ENCODE assay signal across 9 mouse cellular contexts in genomic region chr6:22088346-22089064, GRCm38 (mm10).
A peak's percentile ranks its signal among the peaks of the same experiment; 100 is the strongest.
DNase-seq lines count a peak whose midpoint lies in the region; ATAC-seq and TF ChIP-seq lines count a peak whose summit lies in the region.
"Had no signal": no experiment of that assay in that cellular context is flagged by ENCODE, and none has a peak within 500 bp of the region (broad histone marks: within the 10 kb centered on the region; RNA-seq: fewer than 3 reads in every experiment).

No protein-coding gene starts in this region.

- no peak overlapping the region for H3K4me3 ChIP-seq in hindbrain, embryonic 11.5 days (ENCODE audit: low read depth, low read length)
- no peak overlapping the region for H3K4me3 ChIP-seq in hindbrain, embryonic 12.5 days
- no peak overlapping the region for H3K4me3 ChIP-seq in limb, embryonic 14.5 days (replicated peaks; ENCODE audit: low read length)
- H3K4me3 ChIP-seq: limb, embryonic 12.5 days had no signal

- no peak for TF ChIP-seq POLR2A in limb, embryonic 14.5 days (IDR thresholded peaks at IDR 0.05; ENCODE audit: borderline replicate concordance, extremely low read depth, insufficient read depth, insufficient read length)

- 56% methylated on average over 17 of the region's 17 CpGs for WGBS in hindbrain, embryonic 11.5 days
- 55% methylated on average over 17 of the region's 17 CpGs for WGBS in hindbrain, embryonic 12.5 days
- 58% methylated on average over 17 of the region's 17 CpGs for WGBS in limb, embryonic 14.5 days

- H3K27me3 ChIP-seq in hindbrain, embryonic 11.5 days (ENCODE audit: control insufficient read depth, insufficient read depth, low read length): no peaks in the 10 kb centered on the region
- H3K27me3 ChIP-seq in hindbrain, embryonic 12.5 days: no peaks in the 10 kb centered on the region
- no peaks in the 10 kb centered on the region for H3K27me3 ChIP-seq in limb, embryonic 14.5 days (ENCODE audit: control insufficient read depth, insufficient read depth, low read length)
- H3K27me3 ChIP-seq: limb, embryonic 12.5 days had no signal

- peak; percentile 84 for DNase-seq in hindbrain, embryonic 11.5 days (ENCODE audit: low spot score)
- DNase-seq in 416B (ENCODE audit: low read depth) (peak; percentile 8), adipocyte (ENCODE audit: low spot score) (peak; percentile 73)
- DNase-seq in gastrocnemius, adult 8-10 months (ENCODE audit: low spot score in 2 of 2): peak; percentile 18 to 31
- peak; percentile 52 for DNase-seq in limb, embryonic 14.5 days (ENCODE audit: low spot score)
- peak; percentile 79 for DNase-seq in testis, postnatal 10 days (ENCODE audit: low spot score)
- no peak for DNase-seq in cerebellum, postnatal 36 days

- no peaks in the 10 kb centered on the region for H3K4me1 ChIP-seq in hindbrain, embryonic 11.5 days (replicated peaks; ENCODE audit: control insufficient read depth, insufficient read depth, low read length)
- H3K4me1 ChIP-seq in hindbrain, embryonic 12.5 days: no peaks in the 10 kb centered on the region
- no peaks in the 10 kb centered on the region for H3K4me1 ChIP-seq in limb, embryonic 14.5 days (ENCODE audit: control insufficient read depth, insufficient read depth, low read length)

- peak; percentile 49; the same call in 1 of the 2 replicates for ATAC-seq in hindbrain, embryonic 11.5 days (ENCODE audit: low FRiP score)
- ATAC-seq in hindbrain, embryonic 12.5 days (ENCODE audit: low FRiP score): no peak
- ATAC-seq in limb, embryonic 14.5 days (ENCODE audit: low FRiP score, low read depth): no peak

- no peak overlapping the region for H3K9ac ChIP-seq in hindbrain, embryonic 11.5 days (ENCODE audit: low read depth, low read length)
- H3K9ac ChIP-seq in hindbrain, embryonic 12.5 days: no peak overlapping the region
- H3K9ac ChIP-seq in limb, embryonic 14.5 days (ENCODE audit: low read depth, low read length, severe bottlenecking): no peak overlapping the region
- H3K9ac ChIP-seq: limb, embryonic 12.5 days had no signal

- H3K4me2 ChIP-seq in hindbrain, embryonic 11.5 days (replicated peaks; ENCODE audit: low read depth, low read length): no peak overlapping the region
- no peak overlapping the region for H3K4me2 ChIP-seq in hindbrain, embryonic 12.5 days (replicated peaks)
- H3K4me2 ChIP-seq in limb, embryonic 14.5 days (replicated peaks; ENCODE audit: low read depth, low read length, severe bottlenecking): no peak overlapping the region
- H3K4me2 ChIP-seq: limb, embryonic 12.5 days had no signal

- no peak overlapping the region for H3K27ac ChIP-seq in hindbrain, embryonic 11.5 days (ENCODE audit: low read depth, low read length)
- no peak overlapping the region for H3K27ac ChIP-seq in hindbrain, embryonic 12.5 days
- H3K27ac ChIP-seq in limb, embryonic 14.5 days (replicated peaks; ENCODE audit: low read depth, low read length): no peak overlapping the region
- H3K27ac ChIP-seq: limb, embryonic 12.5 days had no signal

- H3K36me3 ChIP-seq in hindbrain, embryonic 11.5 days (ENCODE audit: control insufficient read depth, insufficient read depth, low read length): no peaks in the 10 kb centered on the region
- no peaks in the 10 kb centered on the region for H3K36me3 ChIP-seq in hindbrain, embryonic 12.5 days
- peaks cover 27% of the 10 kb centered on the region for H3K36me3 ChIP-seq in limb, embryonic 14.5 days (ENCODE audit: control insufficient read depth, insufficient read depth, low read length)

- no peaks in the 10 kb centered on the region for H3K9me3 ChIP-seq in hindbrain, embryonic 11.5 days (ENCODE audit: control insufficient read depth, low read length)
- H3K9me3 ChIP-seq in hindbrain, embryonic 12.5 days (replicated peaks): no peaks in the 10 kb centered on the region
- no peaks in the 10 kb centered on the region for H3K9me3 ChIP-seq in limb, embryonic 14.5 days (ENCODE audit: control insufficient read depth, low read length)
- H3K9me3 ChIP-seq: limb, embryonic 12.5 days had no signal

Comparison
In these comparisons a context has a peak if more than half of its experiments do, and no peak if none do; other contexts are left out.
1. DNase-seq: peak in hindbrain, embryonic 11.5 days (single experiment), 416B (single experiment), adipocyte (single experiment), gastrocnemius, adult 8-10 months (2 of 2), limb, embryonic 14.5 days (single experiment) and testis, postnatal 10 days (single experiment); none in cerebellum, postnatal 36 days (0 of 2).